Mouse (Mus musculus): Measurements from ENCODE around the gene Gm49355. TPM values are rescaled to one million over a fixed set of nuclear protein-coding genes. Genes with fewer than 3 reads are reported as not detected.

The Gm49355 gene
- polyA plus RNA-seq, 1 experiment from 2014 or later = 0.09 TPM

Other genes starting within 250 kb of the Gm49355 start
- 41.4 and 45.9 TPM in 2 replicates for gene 3830406C13Rik, start 197 bp downstream of the Gm49355 start, polyA plus RNA-seq (2015; fragmentation: Nextera tagmentation; extraction: Ambion mirVana)
- 0.21 TPM in 1 of 2 replicates, not detected in the other for gene Fezf2, start 64.2 kb downstream of the Gm49355 start, polyA plus RNA-seq (2015; fragmentation: Nextera tagmentation; extraction: Ambion mirVana)